Mouse (Mus musculus) neural tube, embryonic 11.5 days (tissue): Measurements from ENCODE around the gene Col8a1. TPM values are rescaled to one million over a fixed set of nuclear protein-coding genes. Genes with fewer than 3 reads are reported as not detected.

Source experiments
- ATAC-seq: fragments of 200-750 bp; cut with Nextera tagmentation; 2 replicates; pipeline ENCODE4 v1.8.0; 2017; ENCODE audit warnings: moderate number of reproducible peaks, mild to moderate bottlenecking, moderate TSS enrichment, moderate library complexity; ENCODE audit not compliant: insufficient read depth, low FRiP score, low TSS enrichment
- DNase-seq: peaks from one replicate; pipeline ENCODE4 v3.0.0-alpha.2; 2015; ENCODE audit warnings: low spot score
- H3K27ac ChIP-seq: fragments of 300-500 bp; sonication (generic); 2 replicates; pipeline ENCODE4 v1.5.1; 2014; ENCODE audit warnings: low read depth, mild to moderate bottlenecking, low read length
- H3K27me3 ChIP-seq: fragments of 300-500 bp; sonication (generic); 2 replicates; pipeline ENCODE4 v1.6.1; 2014; ENCODE audit warnings: mild to moderate bottlenecking, low read length, mixed read lengths; ENCODE audit not compliant: control insufficient read depth, insufficient read depth
- H3K36me3 ChIP-seq: fragments of 300-500 bp; sonication (generic); 2 replicates; pipeline ENCODE4 v1.6.1; 2014; ENCODE audit warnings: mild to moderate bottlenecking, low read length, moderate library complexity, mixed read lengths; ENCODE audit not compliant: control insufficient read depth, insufficient read depth
- H3K4me1 ChIP-seq: fragments of 300-500 bp; sonication (generic); 2 replicates; pipeline ENCODE4 v1.6.1; 2014; ENCODE audit warnings: low read length, mixed read lengths; ENCODE audit not compliant: control insufficient read depth, insufficient read depth
- H3K4me2 ChIP-seq: fragments of 300-500 bp; sonication (generic); 2 replicates; pipeline ENCODE4 v1.6.1; 2014; ENCODE audit warnings: low read depth, mild to moderate bottlenecking, moderate library complexity
- H3K4me3 ChIP-seq: fragments of 300-500 bp; sonication (generic); 2 replicates; pipeline ENCODE4 v1.5.1; 2014; ENCODE audit warnings: low read depth, low read length
- H3K9ac ChIP-seq: fragments of 300-500 bp; sonication (generic); 2 replicates; pipeline ENCODE4 v1.6.1; 2014; ENCODE audit warnings: mild to moderate bottlenecking, low read length
- H3K9me3 ChIP-seq: fragments of 300-500 bp; sonication (generic); 2 replicates; pipeline ENCODE4 v1.6.1; 2016; ENCODE audit warnings: low read length; ENCODE audit not compliant: control insufficient read depth
- WGBS: fragments of 180-500 bp; shearing (Covaris S2); extraction: QIAGEN DNeasy Blood & Tissue Kit; methylation state at CpG from one replicate; pipeline ENCODE4 v1.1.7; 2014; 5-methylcytosine and 5-hydroxymethylcytosine counted together
- polyA plus RNA-seq: library from polyadenylated mRNA; unstranded; fragments of >200 nt; fragmentation: Nextera tagmentation; extraction: Ambion mirVana; gene quantifications from 2 replicates; pipeline ENCODE4 v1.2.1, GENCODE M21; 2014

The Col8a1 gene
- polyA plus RNA-seq, 1 experiment from 2014 or later = 4.2 TPM

DNA sequence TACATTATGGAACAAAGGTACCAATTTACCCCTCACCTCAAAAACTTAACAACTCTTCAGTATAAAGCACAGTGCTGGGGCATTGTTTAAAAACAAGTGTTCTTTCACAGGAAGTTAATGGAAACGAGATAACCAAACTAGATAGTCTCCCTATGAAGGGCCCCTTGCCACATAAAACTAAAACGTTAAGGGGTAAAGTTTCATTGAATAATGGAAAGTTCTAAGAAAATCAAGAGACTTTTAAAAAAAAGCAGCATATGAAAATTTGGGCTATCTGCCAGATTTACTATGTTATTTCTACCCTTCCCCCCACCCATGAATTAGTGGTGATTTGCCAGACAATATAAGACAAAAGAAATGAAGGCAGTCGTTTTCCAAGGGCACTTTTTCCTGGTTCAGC is 169.3 kb downstream of the Col8a1 start:
- WGBS = 61% methylated on average over 3 of the region's 3 CpGs
- no peak overlapping the region for H3K4me3 ChIP-seq
- no peak overlapping the region for H3K4me2 ChIP-seq
- no peaks in the 10 kb centered on the region for H3K36me3 ChIP-seq
- H3K9me3 ChIP-seq = no peaks in the 10 kb centered on the region
- H3K27me3 ChIP-seq = no peaks in the 10 kb centered on the region
- H3K9ac ChIP-seq = no peak overlapping the region
- ATAC-seq = no peak
- no peak for DNase-seq
- H3K4me1 ChIP-seq = no peaks in the 10 kb centered on the region
- no peak overlapping the region for H3K27ac ChIP-seq

- H3K4me3 ChIP-seq = no peak overlapping the region
- H3K4me1 ChIP-seq = no peaks in the 10 kb centered on the region
- H3K4me2 ChIP-seq = no peak overlapping the region
- no peak overlapping the region for H3K9ac ChIP-seq
- H3K27me3 ChIP-seq = no peaks in the 10 kb centered on the region
- no peak for DNase-seq
- 90% methylated on average over 2 of the region's 2 CpGs for WGBS
- no peaks in the 10 kb centered on the region for H3K36me3 ChIP-seq
- H3K9me3 ChIP-seq = no peaks in the 10 kb centered on the region
- ATAC-seq = no peak
- H3K27ac ChIP-seq = no peak overlapping the region
Measured at GRCm38 (mm10) chr16:57582008-57582407, 172.5 kb downstream of the Col8a1 start.

DNA sequence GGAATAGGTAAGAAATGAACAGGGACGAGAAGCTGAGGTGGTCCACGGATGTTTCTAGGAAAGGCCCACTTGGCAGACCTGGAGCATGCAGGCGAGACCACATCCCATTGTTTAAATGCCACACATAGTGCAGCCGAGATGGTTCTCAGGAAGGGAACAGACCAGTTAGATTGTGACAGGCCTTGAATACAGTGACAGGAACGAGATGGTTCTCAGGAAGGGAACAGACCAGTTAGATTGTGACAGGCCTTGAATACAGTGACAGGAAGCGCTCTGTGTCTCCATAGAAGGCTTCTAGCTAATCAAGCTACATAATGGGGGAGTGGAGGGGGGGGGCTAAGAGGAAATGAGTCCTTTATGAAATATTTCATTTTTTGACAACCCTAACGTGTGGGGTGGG is 174.5 kb downstream of the Col8a1 start:
- no peaks in the 10 kb centered on the region for H3K9me3 ChIP-seq
- H3K4me3 ChIP-seq = no peak overlapping the region
- H3K27me3 ChIP-seq = no peaks in the 10 kb centered on the region
- ATAC-seq (no peak), DNase-seq (no peak)
- H3K36me3 ChIP-seq = no peaks in the 10 kb centered on the region
- no peak overlapping the region for H3K4me2 ChIP-seq
- H3K9ac ChIP-seq = no peak overlapping the region
- H3K27ac ChIP-seq = no peak overlapping the region
- no peaks in the 10 kb centered on the region for H3K4me1 ChIP-seq
- WGBS = 87% methylated on average over 7 of the region's 7 CpGs

DNA sequence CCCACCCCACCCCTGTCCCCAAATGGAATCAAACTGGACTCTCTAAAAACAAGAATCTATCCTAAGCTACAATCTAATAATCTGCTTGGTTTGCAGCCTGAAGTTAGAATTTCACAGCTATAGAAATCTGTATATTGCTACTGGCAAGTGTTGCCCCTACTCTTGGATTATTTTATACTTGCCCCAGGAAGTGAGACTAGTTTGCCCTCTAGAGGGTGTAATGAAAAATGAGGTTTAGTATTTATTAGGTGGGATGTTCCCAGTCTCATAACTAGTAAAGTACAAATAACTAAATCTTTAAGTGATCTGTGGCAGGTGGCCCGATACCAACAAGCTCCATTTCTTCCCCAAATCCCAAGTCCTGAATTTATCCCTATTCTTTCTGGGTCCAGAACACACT is 177.0 kb downstream of the Col8a1 start:
- H3K4me1 ChIP-seq = no peaks in the 10 kb centered on the region
- WGBS = 93% methylated on average over 1 of the region's 1 CpGs

GRCm38 (mm10) chr16:57575764-57576388 is 178.7 kb downstream of the Col8a1 start:
- Histone ChIP-seq H3K4me2 (no peak overlapping the region), H3K36me3 (no peaks in the 10 kb centered on the region), H3K4me1 (no peaks in the 10 kb centered on the region), H3K9me3 (no peaks in the 10 kb centered on the region), H3K27me3 (no peaks in the 10 kb centered on the region), H3K4me3 (no peak overlapping the region), H3K9ac (no peak overlapping the region), H3K27ac (no peak overlapping the region)
- DNase-seq = no peak
- ATAC-seq = no peak
- WGBS = 93% methylated on average over 1 of the region's 1 CpGs

More for the DNA sequence above, 177.0 kb downstream of the Col8a1 start:
- Histone ChIP-seq H3K4me2 (no peak overlapping the region), H3K36me3 (no peaks in the 10 kb centered on the region), H3K27ac (no peak overlapping the region), H3K27me3 (no peaks in the 10 kb centered on the region), H3K4me3 (no peak overlapping the region), H3K9ac (no peak overlapping the region), H3K9me3 (no peaks in the 10 kb centered on the region)
- ATAC-seq (no peak), DNase-seq (no peak)

Other genes with a start within 250 kb of the Col8a1 start
- 40.6 and 49.6 TPM in 2 replicates for gene Cmss1, start 147.9 kb downstream of the Col8a1 start, polyA plus RNA-seq